Mouse (Mus musculus) heart, embryonic 11.5 days (tissue): ENCODE data around the gene Alkal2. TPM values are rescaled to one million over a fixed set of nuclear protein-coding genes. Genes with fewer than 3 reads are reported as not detected.

Source experiments
- ATAC-seq: fragments of 200-750 bp; cut with Nextera tagmentation; replicated peaks from 2 replicates; pipeline ENCODE4 v1.8.0; 2017; ENCODE audit warnings: moderate library complexity; ENCODE audit not compliant: insufficient number of reproducible peaks, low FRiP score, low TSS enrichment
- H3K27ac ChIP-seq: fragments of 300-500 bp; sonication (generic); 2 replicates; pipeline ENCODE4 v1.5.1; 2014; ENCODE audit warnings: mild to moderate bottlenecking, low read depth, low read length
- H3K27me3 ChIP-seq: fragments of 300-500 bp; sonication (generic); 2 replicates; pipeline ENCODE4 v1.6.1; 2014; ENCODE audit warnings: mild to moderate bottlenecking, low read length, mixed read lengths; ENCODE audit not compliant: control insufficient read depth, insufficient read depth
- H3K36me3 ChIP-seq: fragments of 300-500 bp; sonication (generic); 2 replicates; pipeline ENCODE4 v1.6.1; 2014; ENCODE audit warnings: mild to moderate bottlenecking, low read length, moderate library complexity, mixed read lengths; ENCODE audit not compliant: control insufficient read depth, insufficient read depth
- H3K4me1 ChIP-seq: fragments of 300-500 bp; sonication (generic); 2 replicates; pipeline ENCODE4 v1.6.1; 2014; ENCODE audit warnings: low read length; ENCODE audit not compliant: control insufficient read depth, insufficient read depth
- H3K4me2 ChIP-seq: fragments of 300-500 bp; sonication (generic); 2 replicates; pipeline ENCODE4 v1.6.1; 2014; ENCODE audit warnings: mild to moderate bottlenecking, moderate library complexity
- H3K4me3 ChIP-seq: fragments of 300-500 bp; sonication (generic); 2 replicates; pipeline ENCODE4 v1.5.1; 2014; ENCODE audit warnings: low read depth, low read length
- H3K9ac ChIP-seq: fragments of 300-500 bp; sonication (generic); 2 replicates; pipeline ENCODE4 v1.6.1; 2014; ENCODE audit warnings: mild to moderate bottlenecking, low read depth, low read length, moderate library complexity
- H3K9me3 ChIP-seq: fragments of 300-500 bp; sonication (generic); replicated peaks from 2 replicates; pipeline ENCODE4 v1.6.1; 2016; ENCODE audit warnings: low read length; ENCODE audit not compliant: control insufficient read depth
- WGBS: fragments of 180-500 bp; shearing (Covaris S2); extraction: QIAGEN DNeasy Blood & Tissue Kit; methylation state at CpG from one replicate; pipeline ENCODE4 v1.1.7; 2014; ENCODE audit not compliant: insufficient replicate concordance; 5-methylcytosine and 5-hydroxymethylcytosine counted together
- polyA plus RNA-seq: library from polyadenylated mRNA; unstranded; fragments of >200 nt; fragmentation: Nextera tagmentation; extraction: Ambion mirVana; gene quantifications from 2 replicates; pipeline ENCODE4 v1.2.1, GENCODE M21; 2014

Gene Alkal2
- 0.26 TPM in 1 of 2 replicates, not detected in the other for polyA plus RNA-seq

- Histone ChIP-seq H3K9ac (peak within 1 kb of the TSS; percentile 10; the same call in 1 of the 2 replicates), H3K27ac (no peak within 1 kb of the TSS), H3K36me3 (no peaks in the 10 kb centered on the region), H3K4me3 (peak within 1 kb of the TSS; percentile 58), H3K27me3 (peaks cover 58% of the 10 kb centered on the region), H3K4me1 (no peaks in the 10 kb centered on the region), H3K9me3 (no peaks in the 10 kb centered on the region), H3K4me2 (peak within 1 kb of the TSS; percentile 99)
- 0 out of 2 replicates have a peak, but pooled peaks have one; percentile 26 for ATAC-seq
- 1% methylated on average over 56 of the region's 58 CpGs for WGBS
These were observed at the start of gene Alkal2 for GRCm38 (mm10) chr12:30883986-30884621. Gene Alkal2, plus strand, starts transcription at chr12:30884322.

- ATAC-seq = no peak
- 71% methylated on average over 1 of the region's 1 CpGs for WGBS
- no peaks in the 10 kb centered on the region for H3K4me1 ChIP-seq
- H3K27me3 ChIP-seq = no peaks in the 10 kb centered on the region
- H3K4me3 ChIP-seq = no peak overlapping the region
- no peak overlapping the region for H3K27ac ChIP-seq
- H3K36me3 ChIP-seq = no peaks in the 10 kb centered on the region
- no peaks in the 10 kb centered on the region for H3K9me3 ChIP-seq
- H3K4me2 ChIP-seq = no peak overlapping the region
- no peak overlapping the region for H3K9ac ChIP-seq
These were observed 35.6 kb upstream of the Alkal2 start for GRCm38 (mm10) chr12:30848521-30848920.

GRCm38 (mm10) chr12:30850902-30851301, 33.2 kb upstream of the Alkal2 start:
- WGBS = 56% methylated on average over 2 of the region's 2 CpGs
- Histone ChIP-seq H3K9ac (no peak overlapping the region), H3K36me3 (no peaks in the 10 kb centered on the region), H3K9me3 (no peaks in the 10 kb centered on the region), H3K27ac (no peak overlapping the region), H3K27me3 (no peaks in the 10 kb centered on the region), H3K4me3 (no peak overlapping the region), H3K4me2 (no peak overlapping the region), H3K4me1 (no peaks in the 10 kb centered on the region)
- no peak for ATAC-seq

- Histone ChIP-seq H3K9me3 (no peaks in the 10 kb centered on the region), H3K36me3 (no peaks in the 10 kb centered on the region), H3K4me3 (no peak overlapping the region), H3K4me2 (no peak overlapping the region), H3K27me3 (no peaks in the 10 kb centered on the region), H3K4me1 (no peaks in the 10 kb centered on the region), H3K27ac (no peak overlapping the region), H3K9ac (no peak overlapping the region)
- no peak for ATAC-seq
- 88% methylated on average over 6 of the region's 6 CpGs for WGBS
These were observed 32.3 kb upstream of the Alkal2 start for GRCm38 (mm10) chr12:30851871-30852270.

- no peak overlapping the region for H3K4me3 ChIP-seq
- H3K4me1 ChIP-seq = no peaks in the 10 kb centered on the region
- no peak overlapping the region for H3K4me2 ChIP-seq
- H3K36me3 ChIP-seq = no peaks in the 10 kb centered on the region
- no peak overlapping the region for H3K9ac ChIP-seq
- 77% methylated on average over 6 of the region's 6 CpGs for WGBS
- no peaks in the 10 kb centered on the region for H3K27me3 ChIP-seq
- ATAC-seq = no peak
- H3K9me3 ChIP-seq = no peaks in the 10 kb centered on the region
- no peak overlapping the region for H3K27ac ChIP-seq
These were observed 28.5 kb upstream of the Alkal2 start for GRCm38 (mm10) chr12:30855442-30856159.

- ATAC-seq = no peak
- 88% methylated on average over 5 of the region's 5 CpGs for WGBS
- H3K27ac ChIP-seq = no peak overlapping the region
These were observed 27.9 kb upstream of the Alkal2 start for GRCm38 (mm10) chr12:30856172-30856571.

GRCm38 (mm10) chr12:30864347-30864746, 19.8 kb upstream of the Alkal2 start:
- 74% methylated on average over 2 of the region's 2 CpGs for WGBS
- no peaks in the 10 kb centered on the region for H3K36me3 ChIP-seq
- 0 out of 2 replicates have a peak, but pooled peaks cover 2% of the 10 kb centered on the region for H3K4me1 ChIP-seq
- no peak overlapping the region for H3K27ac ChIP-seq
- no peak overlapping the region for H3K4me2 ChIP-seq
- no peak overlapping the region for H3K9ac ChIP-seq
- ATAC-seq = no peak
- H3K4me3 ChIP-seq = no peak overlapping the region
- H3K9me3 ChIP-seq = no peaks in the 10 kb centered on the region
- no peaks in the 10 kb centered on the region for H3K27me3 ChIP-seq

More at GRCm38 (mm10) chr12:30856172-30856571, 27.9 kb upstream of the Alkal2 start:
- Histone ChIP-seq H3K4me2 (no peak overlapping the region), H3K36me3 (no peaks in the 10 kb centered on the region), H3K9ac (no peak overlapping the region), H3K4me1 (no peaks in the 10 kb centered on the region), H3K4me3 (no peak overlapping the region), H3K27me3 (no peaks in the 10 kb centered on the region), H3K9me3 (no peaks in the 10 kb centered on the region)

GRCm38 (mm10) chr12:30865781-30866180, 18.3 kb upstream of the Alkal2 start:
- Histone ChIP-seq H3K27me3 (no peaks in the 10 kb centered on the region), H3K9ac (no peak overlapping the region), H3K27ac (no peak overlapping the region), H3K4me2 (no peak overlapping the region), H3K9me3 (no peaks in the 10 kb centered on the region), H3K4me1 (0 out of 2 replicates have a peak, but pooled peaks cover 2% of the 10 kb centered on the region), H3K36me3 (no peaks in the 10 kb centered on the region), H3K4me3 (no peak overlapping the region)
- no peak for ATAC-seq
- 81% methylated on average over 4 of the region's 4 CpGs for WGBS
